Mouse (Mus musculus): ENCODE measurements around the gene Elmo1.

GRCm38 (mm10) chr13:20108956-20109355 lies 18.6 kb downstream of the Elmo1 start:
- no peak for TF ChIP-seq POLR2A (IDR thresholded peaks at IDR 0.05; ENCODE audit: insufficient read length, low read depth)
- no peak for TF ChIP-seq E2F4 (IDR thresholded peaks at IDR 0.05; ENCODE audit: insufficient read depth)
- no peak for TF ChIP-seq MYOD1 (IDR thresholded peaks at IDR 0.05; ENCODE audit: control insufficient read depth in 1 of 3, insufficient read length in 2 of 3, low read depth in 2 of 3)
- TF ChIP-seq USF1 (IDR thresholded peaks at IDR 0.05; ENCODE audit: low read depth), result no peak
